Mouse (Mus musculus) gastrocnemius, adult 8-10 months (tissue): ENCODE results near the gene Zfpm1. TPM values are rescaled to one million over a fixed set of nuclear protein-coding genes. Genes with fewer than 3 reads are reported as not detected.

Experiments
- DNase-seq, 2 experiments: peaks; one replicate each; pipeline ENCODE4 v3.0.0; 2022; ENCODE audit warnings: low spot score in 2 of 2
- total RNA-seq, 4 experiments: library from RNA; stranded (reverse); gene quantifications; 2 replicates each; pipeline ENCODE4 v1.2.4; 2022

Zfpm1 gene
- total RNA-seq, 4 experiments from 2014 or later, result 4.7 to 9.2 (median 6.3) TPM

DNA sequence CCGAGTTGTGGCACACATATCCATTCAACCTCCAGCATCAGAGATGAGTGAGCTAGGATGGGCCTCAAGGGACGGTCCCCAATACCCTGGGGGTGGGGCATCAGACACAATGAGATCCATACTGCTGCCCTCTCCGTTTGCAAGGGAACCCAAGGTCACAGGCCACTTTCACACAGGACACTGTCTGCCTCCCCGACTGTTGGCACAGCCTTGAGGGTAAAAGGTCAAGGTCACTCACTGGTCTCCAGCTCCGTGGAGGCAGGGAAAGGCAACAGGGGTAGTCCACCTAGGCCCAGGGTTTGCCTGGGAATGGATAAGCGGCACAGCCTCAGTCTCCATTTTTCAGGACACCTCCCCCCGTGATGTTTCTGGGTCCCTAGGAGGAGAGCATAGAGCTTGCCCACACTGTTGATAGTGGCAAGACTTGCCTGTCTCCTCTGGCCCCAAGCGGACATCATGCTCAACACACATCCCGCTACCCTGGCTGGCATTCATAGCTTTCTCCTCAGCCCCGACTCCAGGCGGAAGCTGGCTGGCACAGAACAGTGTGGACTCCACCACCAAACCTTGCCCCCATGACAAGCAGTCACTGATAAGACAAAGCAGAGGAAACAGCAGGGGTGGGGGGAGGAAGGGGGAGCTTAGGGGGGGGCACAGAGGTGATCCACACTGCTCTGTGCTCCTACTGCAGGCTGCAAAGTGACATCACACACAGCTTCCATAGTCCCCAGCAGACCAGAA is 7.1 kb upstream of the Zfpm1 start:
- no peak for DNase-seq

DNA sequence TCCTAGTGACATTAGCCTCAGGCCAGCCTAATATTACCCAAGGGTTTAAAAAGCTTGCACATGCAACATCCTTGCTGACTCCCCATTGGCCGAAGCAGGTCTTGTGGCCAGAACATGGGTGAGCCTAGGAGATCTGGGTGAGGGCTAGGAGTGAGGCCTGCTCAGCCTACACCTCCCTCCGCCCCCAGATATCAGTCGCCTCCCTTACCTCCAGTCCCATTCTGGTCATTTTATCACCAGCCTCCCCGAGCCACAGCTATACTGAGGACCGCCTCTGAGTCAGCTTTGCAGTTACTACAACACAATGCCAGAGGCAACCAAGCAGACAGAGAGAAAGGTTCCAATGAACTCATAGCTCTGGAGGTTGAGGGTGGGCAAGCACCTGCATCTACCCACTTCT is 5.6 kb upstream of the Zfpm1 start:
- no peak for DNase-seq

DNA sequence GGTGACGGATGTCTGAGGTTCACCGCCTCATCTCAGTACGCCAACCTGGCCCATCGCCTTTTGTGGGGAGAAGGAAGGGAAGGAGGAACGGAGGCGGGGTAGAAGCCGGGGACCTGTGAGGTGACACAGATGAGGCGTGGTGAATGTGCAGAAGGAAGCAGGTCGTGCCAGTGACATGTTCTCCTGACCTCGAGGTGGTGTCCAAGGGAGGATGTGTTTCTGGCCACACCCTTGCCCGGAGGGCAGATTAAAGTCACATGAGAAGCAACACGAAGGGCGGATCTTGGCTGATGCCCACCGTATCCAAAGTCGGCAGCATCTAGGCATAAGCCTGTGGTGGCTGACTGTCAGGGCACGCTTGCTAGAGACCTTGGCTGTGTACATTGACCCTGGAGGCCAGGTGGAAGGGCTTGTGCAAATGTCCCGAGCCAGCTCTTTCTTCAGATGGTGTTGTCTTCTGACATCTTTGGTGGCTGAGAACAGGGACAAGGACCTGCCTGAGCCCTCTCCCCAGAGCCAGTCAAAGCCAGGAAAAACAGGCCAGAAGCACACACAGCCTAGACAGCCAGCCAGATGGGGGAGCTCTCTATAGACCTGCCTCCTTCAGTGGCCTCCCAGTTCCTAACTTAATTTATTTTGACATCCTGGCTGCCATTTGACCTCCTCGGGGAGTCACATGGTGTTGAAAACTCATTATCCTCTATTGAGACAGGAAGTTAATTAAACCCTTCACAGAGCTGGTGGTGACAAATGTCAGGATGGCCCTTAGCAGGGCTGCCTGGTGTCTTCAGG is 4.5 kb upstream of the Zfpm1 start:
- DNase-seq, result no peak

DNA sequence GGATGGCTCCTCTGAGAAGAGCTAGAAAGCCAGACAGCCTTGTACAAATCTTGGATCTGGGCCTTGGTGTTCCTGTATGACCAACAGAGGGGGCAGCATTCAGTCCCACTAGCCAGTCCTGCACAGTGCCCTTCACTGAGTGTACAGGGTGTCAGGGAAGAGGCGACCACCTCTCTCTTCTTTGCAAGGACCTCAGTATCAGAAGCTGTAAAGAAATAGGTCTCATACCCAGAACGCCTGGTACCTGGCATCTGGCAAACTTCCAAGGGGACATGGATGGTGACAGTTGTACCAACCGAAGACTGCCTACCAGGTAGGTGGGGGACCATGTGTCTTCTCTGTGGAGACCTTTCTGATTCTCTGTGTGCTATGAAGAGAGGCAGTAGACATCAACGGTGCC is 1.8 kb upstream of the Zfpm1 start:
- DNase-seq, result no peak

DNA sequence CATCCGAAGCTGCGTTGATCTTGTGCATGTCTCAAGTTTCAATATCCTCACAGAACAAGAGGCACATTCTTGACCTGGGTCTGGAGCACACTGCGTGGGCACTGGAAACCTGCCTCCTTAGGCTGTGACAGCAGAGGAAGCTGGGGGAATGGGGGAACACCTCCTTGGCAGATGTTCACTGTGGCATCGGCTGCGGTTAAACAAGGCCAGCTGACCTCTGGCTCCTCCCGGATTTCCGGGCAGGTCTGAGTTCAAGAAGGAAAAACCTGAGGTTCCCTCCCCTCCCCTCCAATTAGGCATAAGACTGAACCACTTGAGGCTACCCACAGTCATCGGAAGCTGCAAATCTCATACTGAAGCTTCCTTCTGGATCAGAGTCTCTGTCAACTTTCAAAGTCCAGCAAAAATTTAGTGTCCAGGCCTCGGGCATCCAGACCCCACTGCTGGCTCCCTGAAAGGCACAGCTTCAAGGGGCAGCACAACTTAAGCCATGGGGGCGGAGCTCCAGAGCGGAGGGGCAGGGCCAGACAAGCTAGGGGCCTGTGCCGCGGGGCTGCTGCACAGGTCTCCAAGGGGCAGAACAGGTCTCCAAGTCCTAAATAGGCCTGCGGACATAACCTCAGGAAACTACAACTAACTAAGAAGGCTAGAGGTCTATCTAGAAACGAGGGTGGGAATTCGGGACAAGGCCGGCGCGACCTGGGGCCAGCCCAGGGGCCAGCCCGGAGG is 1.2 kb upstream of the Zfpm1 start:
- DNase-seq, result no peak

DNA sequence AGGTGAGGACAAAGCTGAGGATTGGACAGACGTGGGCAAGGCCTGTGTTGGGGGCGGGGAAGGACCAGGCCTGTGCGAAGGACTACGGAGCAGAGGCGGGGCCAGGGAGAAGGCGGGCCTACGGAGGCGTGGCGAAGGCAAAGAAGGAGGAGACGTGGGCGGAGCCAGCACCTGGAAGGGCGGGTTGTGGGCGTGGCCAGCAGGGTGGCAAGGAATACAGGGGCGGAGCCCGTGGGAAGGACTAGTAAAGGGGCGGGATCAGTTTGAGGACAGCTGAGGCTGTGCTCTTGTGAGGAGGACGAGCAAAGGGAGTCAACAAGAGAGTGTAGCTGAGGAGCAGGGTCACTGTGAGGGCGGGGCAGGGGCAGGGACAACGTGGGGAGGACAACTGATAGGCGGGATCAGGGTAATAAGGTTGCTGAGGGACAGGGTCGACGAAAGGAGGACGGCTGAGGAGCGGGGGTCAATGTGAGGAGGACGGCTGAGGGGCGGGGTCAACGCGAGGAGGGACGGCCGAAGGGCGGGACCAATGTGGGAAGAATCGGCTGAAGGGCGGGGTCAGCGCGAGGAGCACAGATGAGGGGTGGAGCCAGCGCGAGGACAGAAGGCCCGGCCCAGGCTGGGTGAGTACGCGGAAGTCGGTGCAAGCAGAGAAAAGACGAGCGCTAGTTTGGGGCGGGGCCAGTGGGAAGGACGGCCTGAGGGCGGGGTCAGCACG is 465 bp upstream of the Zfpm1 start:
- DNase-seq, result peak; percentile 99

DNA sequence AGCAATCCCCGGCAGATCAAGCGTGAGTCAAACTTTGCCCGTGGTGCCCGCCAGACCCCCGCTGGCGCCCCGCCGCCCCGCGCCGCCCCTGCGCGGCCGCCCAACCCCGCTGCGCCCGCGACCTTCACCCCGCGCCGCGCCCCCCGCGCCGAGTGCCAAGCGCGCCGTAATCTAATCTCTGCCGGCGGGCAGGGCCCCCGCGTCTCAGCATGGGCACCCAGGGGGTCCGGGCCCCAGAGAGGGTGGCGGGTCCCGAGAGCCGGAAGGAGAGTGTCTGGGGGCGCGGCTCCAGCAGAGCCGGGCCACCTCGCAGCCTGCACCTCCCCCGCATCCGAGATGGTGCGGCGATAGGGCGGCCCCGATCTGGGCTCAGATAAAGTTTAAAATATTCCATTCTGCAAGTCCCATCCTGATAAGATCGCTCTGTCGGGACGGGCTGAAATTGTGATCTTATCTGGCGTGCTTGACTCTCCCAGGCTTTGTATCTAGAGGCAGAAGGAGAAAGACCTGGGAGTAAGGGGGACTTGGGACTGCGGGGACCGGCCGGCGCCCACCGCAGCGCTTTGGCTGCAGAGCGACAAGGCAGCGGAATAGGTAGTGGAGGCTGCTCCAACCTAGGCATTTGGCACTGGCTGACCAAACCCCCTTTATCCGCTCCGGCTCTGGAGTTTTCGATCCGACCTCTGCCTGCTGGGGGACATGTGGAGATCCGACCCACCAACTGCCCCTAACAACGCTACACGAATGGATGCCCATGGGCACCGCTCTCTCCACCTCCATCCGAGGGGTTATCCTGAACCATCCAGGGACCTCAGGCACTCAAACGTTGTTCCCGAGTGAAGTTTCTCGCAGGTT is 787 bp downstream of the Zfpm1 start:
- no peak for DNase-seq

DNA sequence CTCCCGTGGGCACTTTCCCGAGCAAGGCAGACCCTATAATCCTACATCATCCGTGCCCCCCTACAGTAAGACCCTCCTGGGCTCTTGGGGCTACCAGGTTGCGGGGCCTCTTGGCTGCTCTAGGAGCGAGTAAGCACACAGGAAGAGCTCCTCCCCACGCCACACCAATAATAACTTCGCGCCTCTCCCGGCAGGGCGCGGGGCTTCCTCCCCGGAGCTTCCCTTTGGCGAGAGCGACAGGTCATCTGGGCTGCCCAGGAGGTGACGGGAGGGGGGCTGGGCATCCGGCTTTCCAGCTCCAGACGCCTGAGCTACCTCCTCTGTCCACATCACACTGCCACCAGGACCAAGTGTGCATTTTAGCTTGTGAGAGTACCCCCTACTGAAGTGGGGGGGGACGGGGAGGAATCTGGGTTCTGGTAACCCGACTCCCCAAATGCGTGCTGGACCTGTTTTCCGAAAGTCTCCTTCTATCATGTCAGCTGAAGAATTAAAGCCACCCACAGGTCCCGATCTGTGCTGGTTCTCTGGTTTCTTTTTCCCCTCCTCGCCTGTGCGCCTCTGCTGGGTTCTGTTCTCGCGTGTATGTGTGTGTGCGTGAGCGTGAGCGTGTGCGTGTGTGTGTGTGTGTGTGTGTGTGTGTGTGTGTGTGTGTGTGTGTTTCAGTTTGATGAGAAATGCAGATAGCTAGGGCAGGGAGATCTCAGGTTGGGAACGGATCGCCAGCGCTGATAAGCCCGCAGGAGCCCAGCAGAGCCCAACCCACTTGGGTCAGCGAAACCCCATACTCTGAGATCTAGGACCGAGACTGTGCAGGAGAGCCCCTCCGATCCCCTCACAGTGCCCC is 1.6 kb downstream of the Zfpm1 start:
- peak; percentile 41 to 58 for DNase-seq

DNA sequence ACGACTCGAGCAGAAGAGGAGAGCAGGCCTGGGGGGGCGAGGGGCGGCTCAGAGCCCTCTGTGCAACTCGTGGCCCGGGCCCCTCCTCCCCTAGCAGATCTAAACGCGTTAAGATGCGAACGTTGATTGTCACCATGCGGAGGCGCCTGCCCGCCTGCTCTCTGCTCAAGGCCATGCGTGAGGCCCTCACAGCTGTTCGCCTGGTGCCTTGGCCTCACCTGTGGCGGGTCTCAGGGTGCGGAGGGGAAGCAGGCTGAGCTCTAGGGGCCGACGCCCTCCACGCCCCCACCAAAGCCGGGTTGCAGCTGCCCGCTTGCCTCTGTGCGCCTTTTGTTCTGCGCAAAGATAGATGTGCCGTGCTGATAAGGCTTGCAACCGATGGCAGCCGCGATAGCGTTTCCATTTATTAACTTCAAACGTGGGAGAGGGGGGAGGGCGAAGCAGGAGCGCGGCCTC is 2.3 kb downstream of the Zfpm1 start:
- DNase-seq, result no peak

DNA sequence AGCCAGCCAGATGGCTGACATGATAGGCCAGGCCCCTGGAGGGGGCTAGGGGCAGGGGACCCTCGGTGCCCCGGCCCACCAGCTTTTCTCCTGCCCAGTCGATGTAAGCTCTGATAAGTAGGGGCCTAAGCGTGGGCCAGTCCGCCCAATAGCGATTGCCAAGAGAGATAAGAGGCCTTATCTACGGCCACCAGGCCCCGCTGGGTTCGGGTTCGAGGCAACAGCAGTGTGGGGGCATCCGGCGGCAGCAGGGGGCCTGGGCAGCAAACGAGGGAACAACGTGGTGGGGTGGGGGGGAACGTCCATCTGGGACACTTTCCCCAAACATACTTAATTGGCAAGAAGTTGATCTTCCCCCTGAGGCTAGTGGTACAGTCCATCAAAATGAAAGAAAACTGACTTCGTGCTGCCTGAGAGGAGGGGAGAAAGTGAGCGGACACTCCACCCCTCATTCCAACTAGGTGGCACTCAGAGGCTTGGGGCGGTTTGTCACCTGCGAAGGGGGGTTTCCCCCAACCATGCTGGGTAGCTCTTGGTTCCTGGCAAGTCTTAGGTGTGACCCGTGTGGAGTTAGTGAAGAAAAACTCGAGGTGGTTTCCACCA is 2.8 kb downstream of the Zfpm1 start:
- DNase-seq, result no peak

DNA sequence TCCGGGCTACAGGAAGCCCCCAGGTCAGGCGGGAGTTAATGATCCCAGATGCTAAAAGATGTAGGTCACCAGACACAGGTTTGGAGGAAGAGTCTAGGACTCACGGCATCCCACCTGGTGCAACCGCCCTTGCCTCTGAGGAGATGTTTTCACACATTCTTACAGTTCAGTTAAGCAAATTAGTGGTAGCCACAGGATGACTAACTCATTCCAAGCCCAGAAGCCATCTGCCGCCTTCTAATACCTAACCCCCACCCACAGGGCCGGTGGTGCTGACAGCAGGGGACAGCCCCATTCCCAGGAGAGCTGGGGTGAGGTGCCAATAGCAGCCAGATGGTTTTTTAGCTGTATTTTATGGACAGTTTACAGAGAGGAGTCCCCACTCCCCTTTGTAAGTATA is 3.8 kb downstream of the Zfpm1 start:
- no peak for DNase-seq

DNA sequence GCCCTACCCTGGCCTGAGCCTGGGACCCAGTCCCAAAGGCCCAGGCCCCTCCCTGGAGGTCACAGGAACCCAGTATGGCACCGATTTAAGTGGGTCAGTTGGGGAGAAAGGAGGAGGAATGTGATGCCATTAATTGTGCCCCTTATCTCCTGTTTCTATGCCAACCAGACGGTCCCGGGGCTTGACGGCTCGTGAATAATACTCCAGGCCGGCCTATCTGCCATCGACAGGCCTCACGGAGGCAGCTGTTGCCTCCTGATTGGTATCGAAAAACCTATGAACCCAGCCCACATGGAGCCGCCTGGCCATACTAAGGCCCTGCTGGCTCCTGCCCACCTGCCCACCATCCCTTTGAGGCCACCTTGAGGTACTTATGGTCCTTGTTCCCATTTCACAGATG is 5.0 kb downstream of the Zfpm1 start:
- no peak for DNase-seq

DNA sequence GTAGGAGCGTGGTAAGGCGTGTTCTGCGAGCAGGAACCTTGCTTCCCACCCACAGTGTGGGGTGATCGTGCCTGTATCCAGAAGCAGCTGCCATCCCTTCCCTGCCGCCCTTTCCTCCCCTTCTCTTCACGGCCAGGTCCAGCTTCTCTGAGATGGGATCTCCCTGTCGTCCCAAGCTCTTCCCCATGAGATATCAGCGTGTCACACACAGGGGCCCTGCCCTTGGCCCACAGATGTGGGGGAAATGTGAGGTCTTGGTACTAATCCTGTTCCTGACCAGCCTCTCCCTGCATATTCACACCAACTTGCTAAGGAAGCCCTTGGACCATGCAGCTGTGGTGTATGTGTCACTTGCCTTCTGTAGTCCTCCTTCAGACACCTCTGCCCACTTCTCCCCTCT is 5.8 kb downstream of the Zfpm1 start:
- no peak for DNase-seq

DNA sequence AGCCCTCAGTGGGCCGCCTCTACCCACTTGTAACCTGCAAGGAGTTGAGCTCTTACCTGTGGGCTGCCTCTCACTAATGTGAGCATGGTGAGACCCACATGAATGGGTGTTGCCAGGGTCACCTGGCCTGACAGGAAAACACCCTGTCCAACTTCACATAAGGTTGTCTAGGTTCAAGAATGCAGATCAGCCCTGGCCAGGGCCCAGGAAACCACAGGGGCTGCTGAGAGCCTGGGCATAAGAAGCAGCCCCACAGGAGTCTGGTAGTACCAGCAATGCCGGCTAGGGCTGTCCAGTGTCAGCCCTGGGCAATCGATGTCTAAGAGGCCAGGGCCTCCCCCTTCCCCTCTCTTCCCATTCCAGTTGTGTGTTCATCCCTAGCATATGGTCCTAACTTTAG is 6.4 kb downstream of the Zfpm1 start:
- no peak for DNase-seq

DNA sequence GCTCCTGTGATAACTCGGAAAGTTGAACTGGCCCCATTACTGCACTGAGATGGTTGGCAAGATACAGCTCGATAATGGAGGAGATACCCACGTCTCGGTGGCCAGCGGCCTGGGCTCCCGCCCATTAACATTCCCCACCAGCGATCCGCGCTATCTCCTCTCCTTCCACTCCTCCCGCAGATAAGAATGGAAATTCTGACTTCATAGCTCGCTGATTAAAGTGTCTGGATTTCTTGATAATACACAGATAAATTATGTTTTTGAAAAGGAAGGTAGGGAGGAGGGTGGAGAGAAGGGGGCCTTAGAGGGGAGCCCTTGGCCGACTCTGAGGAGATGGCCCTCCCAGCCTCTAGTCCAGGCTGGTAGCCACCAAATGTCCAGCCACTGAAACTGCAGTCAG is 9.1 kb downstream of the Zfpm1 start:
- no peak for DNase-seq

DNA sequence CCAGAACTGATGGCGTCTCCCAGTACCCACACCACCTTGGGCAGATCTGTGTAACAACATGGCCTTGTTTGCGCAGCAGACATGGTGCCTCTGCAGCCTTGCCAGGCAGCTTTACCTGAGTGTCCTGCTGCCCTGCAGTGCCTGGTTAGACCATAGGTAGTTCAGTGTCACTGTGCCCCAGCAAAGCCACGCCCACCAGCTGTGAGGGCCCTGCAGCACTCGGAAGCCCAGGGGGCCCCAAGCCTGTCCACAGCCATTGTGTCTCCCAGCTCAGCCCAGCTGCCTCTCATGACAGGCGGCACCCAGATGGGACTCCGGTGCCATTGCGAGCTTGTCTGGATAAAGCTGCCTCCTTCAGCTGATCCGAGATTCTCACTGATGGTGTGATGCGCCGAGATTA is 9.6 kb downstream of the Zfpm1 start:
- DNase-seq, result no peak

DNA sequence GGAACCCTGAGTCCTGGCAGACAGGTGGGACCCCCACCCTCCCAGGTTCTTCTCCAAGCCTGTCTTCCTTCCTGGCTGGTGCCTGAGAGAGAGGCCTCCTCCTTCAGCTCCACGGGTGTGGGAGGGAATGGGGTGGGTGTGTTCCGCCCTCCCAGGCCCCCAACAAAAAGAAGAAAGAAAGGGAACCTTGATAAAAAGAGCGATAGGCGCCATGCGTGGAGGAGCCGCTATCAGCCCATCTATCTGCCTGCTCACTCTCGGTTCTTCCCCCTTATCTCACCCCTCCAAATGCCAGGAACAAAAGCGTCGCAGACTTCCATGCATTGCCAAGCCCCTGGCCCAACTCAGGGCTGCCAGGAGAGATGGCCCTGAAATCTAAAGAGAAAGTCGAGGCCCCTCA is 11.5 kb downstream of the Zfpm1 start:
- DNase-seq, result no peak

DNA sequence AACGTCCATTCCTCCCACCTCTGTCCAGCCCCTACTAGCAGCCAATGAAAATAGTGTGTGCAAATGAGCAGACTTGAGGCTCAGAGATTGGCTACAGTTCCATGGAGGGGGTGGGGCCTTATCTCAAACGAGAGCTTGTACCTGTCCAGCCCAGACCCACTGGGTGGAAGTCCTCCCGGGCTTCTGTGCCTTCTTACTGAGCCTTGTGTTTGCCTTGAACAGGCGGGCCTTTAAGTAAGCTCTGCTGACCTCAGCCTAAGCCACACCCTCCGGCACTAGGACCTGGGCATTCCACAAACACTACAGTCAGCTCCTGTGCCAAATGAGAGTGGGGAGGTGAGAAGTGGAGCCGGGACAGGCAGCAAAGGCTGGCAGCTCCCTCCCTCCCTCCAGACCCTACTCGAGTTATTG is 12.3 kb downstream of the Zfpm1 start:
- no peak for DNase-seq

DNA sequence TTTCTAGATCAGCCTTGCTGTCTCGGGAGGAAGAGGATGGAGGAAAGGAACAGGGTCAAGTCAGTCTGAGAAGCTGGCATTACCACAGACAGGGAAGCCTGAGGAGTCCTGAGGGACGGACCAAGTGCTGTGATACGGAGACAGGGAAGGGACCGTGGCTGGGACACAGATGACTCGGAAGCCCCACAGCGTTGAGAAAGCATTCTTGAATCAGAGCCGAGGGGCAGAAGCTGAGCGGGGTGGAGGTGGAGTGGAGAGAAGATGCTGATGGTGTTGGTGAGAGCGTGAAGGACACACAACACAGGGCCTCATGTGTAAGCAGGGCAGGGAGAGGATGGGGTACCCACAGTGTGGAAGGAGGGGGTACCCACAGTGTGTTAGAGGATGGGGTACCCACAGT is 13.4 kb downstream of the Zfpm1 start:
- no peak for DNase-seq
